Mouse (Mus musculus) central nervous system, embryonic 14 days (tissue): ENCODE data around the gene Selenos. TPM values are rescaled to one million over a fixed set of nuclear protein-coding genes. Genes with fewer than 3 reads are reported as not detected.

Experiments used
- polyA plus RNA-seq: library from polyadenylated mRNA; depleted of rRNA; stranded (reverse); fragments of >200 nt; gene quantifications from 2 replicates; pipeline ENCODE4 v1.2.3, GENCODE M21; 2012; rRNA removed

The Selenos gene
- 55.9 and 74.2 TPM in 2 replicates for polyA plus RNA-seq

DNA sequence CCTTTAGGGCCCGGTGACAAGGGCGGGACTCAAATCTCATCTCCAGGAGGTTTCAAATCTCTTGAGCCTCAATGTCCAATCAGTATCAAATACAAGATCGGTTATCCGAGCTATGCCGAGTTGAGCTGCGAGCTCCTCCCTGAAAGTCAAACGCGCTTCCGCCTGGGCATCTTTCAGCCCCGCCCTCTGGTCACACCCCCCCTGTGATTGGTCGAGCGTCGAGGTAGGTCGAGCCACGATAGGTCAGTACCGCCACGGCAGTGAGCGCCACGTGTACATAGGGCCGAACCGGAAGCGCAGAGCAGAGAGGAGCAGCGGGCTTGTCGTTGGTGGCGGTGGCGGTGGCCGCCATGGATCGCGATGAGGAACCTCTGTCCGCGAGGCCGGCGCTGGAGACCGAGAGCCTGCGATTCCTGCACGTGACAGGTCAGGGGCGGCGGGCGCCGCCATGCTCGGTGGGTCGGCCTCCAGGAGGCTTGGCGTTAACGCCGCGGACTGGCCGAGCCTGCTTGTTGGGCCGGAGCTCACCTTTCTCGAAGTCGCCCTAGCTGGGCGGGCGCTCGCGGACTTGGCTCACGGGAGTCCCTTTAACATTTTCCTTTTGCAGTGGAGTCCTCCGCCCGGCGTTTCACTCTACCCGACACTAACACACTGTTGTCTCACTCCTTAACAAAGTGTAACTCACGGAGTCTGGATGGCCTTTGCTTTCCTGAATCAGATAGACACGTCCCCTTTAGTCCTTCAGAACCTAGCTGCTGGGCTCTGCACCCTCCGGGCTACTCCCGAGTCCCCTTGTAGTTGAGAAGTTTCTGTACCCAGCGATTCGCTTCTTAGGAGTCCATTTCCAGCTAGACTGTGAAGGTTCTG is at the start of gene Selenos:
TSS of gene Selenos (plus strand) at position 286 of the 867 bp plus-strand sequence.

DNA sequence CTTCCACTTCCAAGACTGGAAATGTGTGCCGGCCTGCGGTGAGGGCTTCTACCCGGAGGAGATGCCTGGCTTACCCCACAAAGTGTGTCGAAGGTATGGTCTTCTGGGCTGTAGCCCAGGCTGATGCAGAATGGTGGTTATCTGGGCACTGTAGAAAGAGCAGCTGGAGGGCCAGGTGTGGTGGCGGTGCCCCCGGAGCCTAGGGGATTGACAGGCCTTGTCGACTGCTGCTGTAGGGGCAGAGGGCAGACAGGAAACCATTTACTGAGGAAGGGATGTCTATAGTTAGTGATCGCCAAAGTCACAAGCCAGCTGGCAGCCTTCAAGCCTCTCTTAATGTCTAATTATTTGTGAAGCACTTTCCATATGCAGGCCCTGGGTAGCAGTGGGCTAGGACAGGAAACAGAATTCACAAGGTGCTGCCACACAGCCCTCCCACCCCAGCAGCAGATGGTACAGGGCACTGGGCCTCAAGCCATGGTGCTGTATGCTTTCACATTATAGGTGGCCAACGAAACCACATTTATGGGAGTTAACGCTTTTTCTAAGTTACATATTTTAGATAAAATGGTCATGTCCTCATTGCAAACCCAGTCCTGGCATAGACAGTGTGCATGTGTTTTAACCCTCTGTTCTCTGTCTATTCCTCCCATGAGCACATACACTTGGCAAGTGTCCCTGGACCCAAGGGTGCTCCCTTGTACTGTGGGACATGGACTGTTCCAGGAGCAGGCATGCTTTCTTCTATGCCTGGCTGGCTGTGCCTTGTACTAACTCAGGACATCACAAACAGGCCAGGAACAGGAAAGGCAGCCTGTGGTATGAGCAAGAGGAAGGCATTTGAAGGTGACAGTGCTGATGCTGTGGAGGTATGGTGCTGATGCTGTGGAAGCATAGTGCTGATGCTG is 35.6 kb upstream of the Selenos start, which contains the start of gene Gm45213:
TSS of gene Gm45213 (plus strand) at position 51 of the 908 bp plus-strand sequence.

DNA sequence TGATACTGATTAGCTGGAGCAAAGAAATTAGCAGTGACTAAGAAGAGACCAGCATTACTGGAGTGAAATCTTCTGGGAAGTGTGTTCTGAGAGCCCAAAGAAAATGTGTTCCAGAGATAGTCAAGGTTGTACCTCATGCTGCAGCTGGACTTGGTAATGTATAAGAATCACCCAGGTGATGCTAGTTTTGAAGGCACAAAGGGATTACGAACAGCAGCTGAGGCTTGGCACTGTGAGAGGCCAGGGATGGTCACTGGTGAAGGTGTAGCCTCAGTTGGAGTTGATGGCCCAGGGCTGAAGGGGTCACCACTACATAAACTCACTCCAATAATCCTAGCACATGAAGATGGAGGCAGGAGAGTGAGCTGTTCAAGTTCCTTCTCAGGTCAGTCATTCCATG is 20.7 kb upstream of the Selenos start, which contains the start of gene Snrpa1:
TSS of gene Snrpa1 (plus strand) at position 301 of the 400 bp plus-strand sequence.

DNA sequence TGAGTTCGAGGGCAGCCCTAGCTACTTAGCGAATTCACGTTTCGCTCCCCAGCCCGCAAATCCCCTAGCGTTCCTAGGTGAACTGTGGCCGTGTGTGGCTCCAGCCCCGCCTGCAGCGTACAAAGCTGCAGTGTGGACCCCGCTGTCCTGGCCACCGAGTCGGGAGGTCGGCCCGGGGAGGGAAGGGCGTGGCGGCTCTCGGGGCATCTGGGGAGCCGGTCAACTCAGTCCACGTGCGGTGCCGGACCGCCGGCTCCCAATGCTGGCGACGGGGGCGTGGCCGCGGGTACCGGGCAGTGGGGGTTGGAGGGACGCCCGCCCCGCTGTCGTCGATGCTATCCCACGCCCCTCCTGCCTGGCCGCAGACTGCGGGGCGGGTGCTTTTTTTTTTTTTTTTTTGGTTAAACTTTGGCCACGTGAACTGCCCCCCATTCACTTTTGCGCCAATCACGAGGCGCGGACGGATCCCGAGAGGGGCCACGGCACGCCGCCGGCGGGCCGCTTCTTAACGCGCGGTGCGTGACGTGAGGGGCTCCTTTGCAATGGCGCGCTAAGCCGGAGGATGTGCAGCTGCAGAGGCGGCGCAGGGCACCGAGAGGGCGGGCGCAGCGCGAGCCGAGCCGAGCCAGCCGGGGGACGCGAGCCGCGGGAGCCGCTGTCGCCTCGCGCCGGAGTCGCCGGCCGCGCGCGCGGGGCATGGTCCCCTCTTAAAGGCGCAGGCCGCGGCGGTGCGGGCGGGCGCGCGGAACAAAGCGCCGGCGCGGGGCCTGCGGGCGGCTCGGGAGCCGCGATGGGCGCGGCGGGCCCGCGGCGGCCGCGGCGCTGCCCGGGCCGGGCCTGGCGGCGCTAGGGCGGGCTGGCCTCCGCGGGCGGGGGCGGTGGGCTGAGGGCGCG is 29.8 kb downstream of the Selenos start, which contains the start of gene Chsy1:
TSS of gene Chsy1 (plus strand) at position 555 of the 894 bp plus-strand sequence.

Other genes starting within 250 kb of the Selenos start
- gene Pcsk6, start 217.9 kb upstream of the Selenos start, polyA plus RNA-seq, result 4.7 and 8.0 TPM in 2 replicates
- gene Gm45213, start 36.0 kb upstream of the Selenos start, polyA plus RNA-seq, result not detected in 2 replicates
- gene Snrpa1, start 20.6 kb upstream of the Selenos start, polyA plus RNA-seq, result 77.7 and 80.4 TPM in 2 replicates
- gene Chsy1, start 29.9 kb downstream of the Selenos start, polyA plus RNA-seq, result 18.4 and 21.8 TPM in 2 replicates